17 mouse cellular contexts compared by ENCODE assay signal in genomic region chr6:39469427-39469826, GRCm38 (mm10).
"Had no signal": no experiment of that assay in that cellular context is flagged by ENCODE, and none has a peak within 500 bp of the region (broad histone marks: within the 10 kb centered on the region; RNA-seq: fewer than 3 reads in every experiment).

No protein-coding gene starts in this region.

- H3K27me3 ChIP-seq: heart, embryonic 12.5 days; hindbrain, embryonic 13.5 days; hindbrain, embryonic 15.5 days; limb, embryonic 13.5 days; limb, embryonic 15.5 days; liver, embryonic 12.5 days had no signal

- H3K4me1 ChIP-seq: liver, embryonic 12.5 days had no signal

- ATAC-seq: hindbrain, postnatal 0 days; intestine, embryonic 16.5 days; liver, embryonic 12.5 days had no signal

- DNase-seq: gastrocnemius, postnatal 14 days; gastrocnemius, postnatal 36 days; heart, adult 18-20 months; heart, postnatal 10 days; kidney, adult 11 months; kidney, postnatal 4 days; left cerebral cortex, postnatal 4 days had no signal

- H3K36me3 ChIP-seq: liver, embryonic 12.5 days had no signal

- H3K9me3 ChIP-seq: heart, embryonic 10.5 days; heart, embryonic 12.5 days; hindbrain, embryonic 13.5 days; hindbrain, embryonic 15.5 days; limb, embryonic 13.5 days; limb, embryonic 15.5 days; liver, embryonic 12.5 days had no signal

- H3K4me3 ChIP-seq: heart, embryonic 10.5 days; heart, embryonic 12.5 days; hindbrain, embryonic 13.5 days; hindbrain, embryonic 15.5 days; layer of hippocampus, adult 2 months; limb, embryonic 13.5 days; limb, embryonic 15.5 days; liver, embryonic 12.5 days had no signal
